Mouse (Mus musculus) megakaryocyte-erythroid progenitor cell, adult 5 weeks (primary cell): ENCODE results near the gene Dhx30. TPM values are rescaled to one million over a fixed set of nuclear protein-coding genes. Genes with fewer than 3 reads are reported as not detected.

ENCODE experiments used
- polyA plus RNA-seq: library from polyadenylated mRNA; stranded (reverse); fragments of >175 nt; gene quantifications from 2 replicates; pipeline ENCODE4 v1.2.3, GENCODE M21; 2012

Dhx30 gene
- 19.6 and 21.3 TPM in 2 replicates for polyA plus RNA-seq

DNA sequence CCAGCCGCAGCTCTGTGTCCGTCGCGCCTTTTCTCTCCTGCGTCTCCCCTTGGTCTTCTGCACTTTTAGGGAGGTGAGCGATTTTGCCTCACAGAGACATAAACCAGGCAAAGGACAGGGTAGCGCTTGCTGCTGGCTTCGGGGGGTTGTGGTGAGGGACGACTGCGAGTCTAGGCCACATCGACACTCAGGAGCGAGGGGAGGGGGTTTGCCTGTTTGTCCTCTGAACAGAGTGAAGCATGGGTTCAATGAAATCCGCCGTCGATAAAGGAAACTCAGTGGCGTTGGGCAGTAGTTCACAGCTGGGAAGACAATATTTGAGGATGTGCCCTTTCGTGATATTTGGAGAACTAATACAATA lies at the start of gene Dhx30:
Gene Dhx30 (minus strand): TSS at position 52 of the 361 bp plus-strand sequence.

DNA sequence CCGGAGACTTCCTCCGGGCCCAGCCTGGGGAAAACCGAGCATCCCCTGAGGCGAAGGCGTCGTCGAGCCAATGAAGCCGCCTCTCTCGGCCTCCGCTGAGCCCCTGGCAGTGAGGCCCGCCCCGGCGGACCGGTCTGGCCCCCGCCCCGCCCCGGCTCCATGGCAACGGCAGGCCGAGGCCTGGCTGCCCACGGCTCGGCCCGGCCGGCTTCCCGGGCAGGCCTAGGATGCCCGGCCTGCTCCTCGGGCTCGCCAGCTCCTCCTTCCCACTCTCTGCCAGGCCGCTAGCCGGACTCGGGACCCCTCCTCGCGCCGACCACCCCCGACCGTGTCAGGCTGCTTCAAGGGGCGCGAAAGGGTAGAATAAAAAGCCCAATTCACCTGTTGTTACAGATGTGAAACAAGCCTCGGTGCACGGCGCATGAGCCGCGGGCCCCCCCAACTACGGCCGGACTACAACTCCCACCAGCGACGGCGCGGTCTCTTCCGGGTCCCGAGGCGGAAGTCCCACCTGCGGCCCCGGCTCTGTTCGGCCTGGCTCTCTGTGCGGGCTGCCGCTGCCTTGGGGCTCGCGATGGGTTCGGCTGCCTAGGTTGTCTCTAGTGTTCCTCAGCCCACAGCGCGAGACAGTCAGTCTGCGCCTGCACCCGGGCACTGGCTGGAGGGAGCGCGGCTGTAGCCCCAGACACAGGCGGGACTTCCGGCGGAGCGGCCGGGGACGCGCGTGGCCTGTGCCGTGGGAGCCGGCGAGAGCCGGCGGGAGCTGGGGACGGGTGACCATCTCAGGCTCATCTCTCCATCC lies 452 bp downstream of the Dhx30 start, which contains the start of gene Smarcc1:
Gene Smarcc1 (plus strand): TSS at position 732 of the 802 bp plus-strand sequence.

Other genes starting within 250 kb of the Dhx30 start
- gene Cdc25a, start 242.3 kb downstream of the Dhx30 start, polyA plus RNA-seq, result 67.9 and 84.1 TPM in 2 replicates
- 51.0 and 63.5 TPM in 2 replicates for gene Map4, start 186.4 kb downstream of the Dhx30 start, polyA plus RNA-seq
- 38.1 and 43.9 TPM in 2 replicates for gene Smarcc1, start 122 bp downstream of the Dhx30 start, polyA plus RNA-seq
- 0.12 and 0.16 TPM in 2 replicates for gene Cspg5, start 126.0 kb upstream of the Dhx30 start, polyA plus RNA-seq
- 8.0 and 8.1 TPM in 2 replicates for gene Elp6, start 187.3 kb upstream of the Dhx30 start, polyA plus RNA-seq
- gene Scap, start 215.5 kb upstream of the Dhx30 start, polyA plus RNA-seq, result 231 and 258 TPM in 2 replicates